Mouse (Mus musculus): Measurements from ENCODE around the gene Twnk. TPM values are rescaled to one million over a fixed set of nuclear protein-coding genes. Genes with fewer than 3 reads are reported as not detected.

Twnk gene
- total RNA-seq, 2 experiments from 2014 or later: 14.0 to 15.7 TPM

DNA sequence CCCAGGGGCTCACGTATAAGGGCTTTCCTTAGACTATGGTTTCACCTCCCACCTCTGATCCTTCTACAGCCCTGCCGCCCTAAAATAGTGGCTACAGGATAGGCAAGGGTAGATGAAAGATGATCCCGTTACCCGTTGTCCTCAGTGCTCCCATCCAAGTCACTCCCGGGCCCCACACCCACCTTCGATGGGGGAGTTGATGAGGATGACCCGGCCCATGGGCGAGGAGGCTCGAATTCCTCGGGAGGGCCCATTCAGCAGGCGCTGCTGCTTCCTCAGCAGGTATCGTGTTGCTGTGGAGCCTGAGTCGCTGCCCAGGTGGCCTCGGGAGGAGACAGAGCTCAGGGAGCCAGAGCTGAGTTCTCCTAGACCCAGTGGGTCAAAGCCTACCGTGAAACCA lies 39.8 kb downstream of the Twnk start:
- intact Hi-C loops (cut with DNase I): loop anchor here (5.0 kb wide), 1 partner anchor 113 kb away; the partner anchor contains the start of gene Slf2
- no peak for DNase-seq (ENCODE audit: low spot score in 2 of 2)

DNA sequence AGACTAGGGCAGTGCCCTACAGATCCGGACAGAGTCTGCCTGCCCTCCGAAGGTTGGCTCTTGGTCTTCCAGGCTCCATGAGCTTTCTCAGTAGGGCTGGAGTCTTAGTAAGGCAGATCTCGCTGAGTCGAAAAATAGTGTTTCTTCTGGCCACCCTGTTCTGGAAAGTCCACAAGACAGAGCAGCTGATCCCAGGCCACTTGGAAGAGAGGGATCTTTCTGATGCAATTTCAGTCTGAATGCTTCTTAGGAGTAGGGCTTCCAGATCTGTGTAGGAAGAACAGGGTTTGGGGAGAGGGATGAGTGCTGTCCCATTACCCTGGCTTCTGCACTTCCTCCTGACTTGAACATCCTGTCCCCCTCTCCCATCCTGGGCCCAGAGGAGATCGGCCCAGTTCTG lies 40.2 kb downstream of the Twnk start, which contains the start of gene Pdzd7:
TSS of gene Pdzd7 (minus strand) at position 67 of the 400 bp plus-strand sequence.
- intact Hi-C loops (cut with DNase I): loop anchor here (5.0 kb wide), 1 partner anchor 113 kb away; the partner anchor contains the start of gene Slf2
- DNase-seq (ENCODE audit: low spot score in 2 of 2): no peak

DNA sequence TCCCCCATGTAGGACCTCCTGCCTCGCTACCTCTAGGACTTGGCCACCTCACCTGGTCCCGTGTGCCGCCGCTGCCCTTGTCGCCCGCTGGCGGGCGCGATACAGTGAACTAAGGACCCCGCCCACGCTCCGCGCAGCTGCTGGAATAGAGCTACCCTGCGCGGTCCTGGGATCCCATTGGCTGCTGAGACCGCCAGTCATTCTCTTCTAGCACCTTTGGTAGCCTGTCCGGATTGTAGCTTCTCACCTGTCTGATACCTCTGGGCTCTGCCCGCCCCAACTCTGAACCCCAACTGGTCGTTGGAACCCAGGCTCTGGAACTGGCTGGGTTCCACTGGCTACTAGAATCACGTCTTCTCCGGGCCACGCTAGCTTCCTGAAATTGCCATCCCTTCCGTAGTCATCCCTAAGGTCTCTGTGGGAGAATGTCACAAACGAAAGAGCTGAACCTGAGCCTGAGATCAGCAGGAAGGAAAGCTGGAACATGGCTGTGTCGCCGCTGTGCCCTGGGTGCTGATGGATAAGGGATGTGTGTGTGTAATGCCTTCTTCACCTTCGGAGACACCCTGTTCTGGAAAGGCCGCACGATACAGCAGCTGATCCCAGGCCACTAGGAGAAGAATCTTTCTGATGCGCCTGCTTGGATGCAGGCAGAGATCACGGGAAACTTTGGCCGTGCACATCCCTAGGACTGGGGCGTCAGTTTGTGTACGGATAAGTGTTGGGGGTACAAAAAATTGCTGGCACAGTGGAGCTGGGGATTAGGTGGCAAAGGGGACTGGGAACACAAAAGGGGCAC lies 41.3 kb downstream of the Twnk start:
- intact Hi-C loops (cut with DNase I): loop anchor here (5.0 kb wide), 1 partner anchor 114 kb away; the partner anchor contains the start of gene Slf2
- peak; percentile 88 to 89 for DNase-seq (ENCODE audit: low spot score in 2 of 2)

DNA sequence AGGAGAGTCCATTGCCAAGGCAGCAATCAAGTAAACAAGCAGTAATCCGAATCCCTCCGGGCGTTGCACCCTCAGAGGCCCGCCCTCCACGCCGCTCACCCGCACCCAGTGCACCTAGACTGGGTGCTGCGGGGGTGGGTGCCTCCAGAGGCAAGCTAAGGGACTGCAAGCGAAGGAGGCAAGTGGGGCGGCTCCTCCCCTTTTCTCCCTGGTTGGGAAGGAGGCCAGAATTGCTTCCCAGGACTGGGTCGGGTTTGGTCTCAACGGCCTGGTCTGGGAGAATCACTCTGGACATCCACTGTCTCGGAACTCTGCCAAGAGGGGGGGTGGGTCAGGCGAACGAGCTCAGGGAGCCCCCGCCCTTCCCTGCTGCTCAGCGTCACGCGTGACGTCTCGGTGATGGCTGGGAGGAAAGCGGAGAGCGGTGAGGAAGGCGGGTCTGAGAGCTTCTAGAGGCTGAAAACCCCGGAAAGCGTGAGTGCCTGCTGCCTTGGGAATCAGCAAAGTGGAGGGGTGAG lies 42.0 kb downstream of the Twnk start, which contains the start of gene Sfxn3:
TSS of gene Sfxn3 (plus strand) at position 87 of the 518 bp plus-strand sequence.
- intact Hi-C loops (cut with DNase I): loop anchor here (5.0 kb wide), 1 partner anchor 115 kb away; the partner anchor contains the start of gene Slf2

DNA sequence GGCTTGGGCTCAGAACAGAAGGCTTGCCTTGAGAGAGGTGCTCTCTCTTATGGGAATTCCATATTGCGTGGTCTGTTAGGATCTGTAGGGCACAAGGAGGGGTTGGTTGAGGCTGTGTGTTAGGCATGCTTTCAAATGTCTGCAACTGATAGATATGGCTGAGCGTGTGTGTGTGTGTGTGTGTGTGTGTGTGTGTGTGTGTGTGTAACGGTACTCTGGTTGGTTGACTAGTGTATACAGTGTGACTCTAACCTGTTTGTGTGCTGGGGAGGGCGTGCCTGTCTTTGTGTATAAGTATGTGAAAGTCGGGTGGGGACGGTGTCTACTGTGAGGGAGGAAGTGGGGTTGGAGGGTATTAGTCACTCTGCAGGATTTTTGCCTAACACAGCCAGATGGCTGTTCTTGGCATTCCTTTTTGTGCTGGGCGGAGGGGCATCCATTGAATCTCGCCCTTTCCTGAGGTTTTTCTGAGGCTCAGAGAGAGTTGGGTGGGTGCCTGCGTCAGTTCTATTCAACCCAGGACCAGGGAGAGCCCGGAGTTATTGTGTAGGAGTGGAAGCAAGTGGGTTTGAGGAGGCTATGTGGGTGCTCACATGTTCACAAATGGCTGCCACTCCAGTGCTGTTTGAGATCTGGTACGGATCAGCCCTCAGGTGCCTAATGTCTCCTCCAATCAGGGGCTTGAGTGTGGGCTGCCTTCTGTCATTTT lies 42.6 kb downstream of the Twnk start:
- intact Hi-C loops (cut with DNase I): loop anchor here (1.0 to 5.0 kb wide), 2 partner anchors 31 to 116 kb away; partner anchors contain the start of gene Slf2
- DNase-seq (ENCODE audit: low spot score in 2 of 2): peak; percentile 76 to 98

More for the DNA sequence above, 42.0 kb downstream of the Twnk start, which contains the start of gene Sfxn3:
- DNase-seq (ENCODE audit: low spot score in 2 of 2): peak; percentile 92 to 96

DNA sequence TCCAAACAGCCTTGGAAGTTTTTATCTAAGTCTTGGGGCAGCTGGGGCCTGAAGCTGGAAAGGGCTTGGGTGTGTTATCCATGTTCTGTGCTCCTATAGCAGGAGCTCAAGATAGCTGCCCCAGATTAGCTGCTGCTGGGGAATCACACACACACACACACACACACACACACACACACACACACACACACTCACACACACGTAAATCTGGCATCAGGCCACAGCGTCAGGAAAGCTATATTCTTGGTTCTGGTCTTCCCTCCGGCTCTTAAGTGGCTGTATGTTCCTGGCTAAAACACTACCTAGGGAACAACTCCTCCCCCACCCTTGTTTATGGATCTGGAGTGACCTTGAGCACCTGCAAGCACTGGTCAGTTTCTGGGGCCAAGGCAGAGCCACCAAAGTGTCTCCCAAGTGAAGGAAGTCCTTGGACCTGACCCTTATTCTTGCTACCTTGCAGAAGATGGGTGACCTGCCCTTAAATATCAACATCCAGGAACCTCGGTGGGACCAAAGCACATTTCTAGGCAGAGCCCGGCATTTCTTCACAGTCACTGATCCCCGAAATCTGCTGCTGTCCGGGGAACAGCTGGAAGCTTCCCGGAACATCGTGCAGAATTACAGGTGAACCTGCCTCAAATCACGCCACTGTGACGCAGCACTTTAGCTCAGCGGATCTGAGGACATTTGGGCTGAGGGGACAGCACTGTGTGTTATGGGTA lies 43.3 kb downstream of the Twnk start:
- intact Hi-C loops (cut with DNase I): loop anchor here (1.0 to 5.0 kb wide), 2 partner anchors 32 to 117 kb away; partner anchors contain the start of gene Slf2
- no peak for DNase-seq (ENCODE audit: low spot score in 2 of 2)

DNA sequence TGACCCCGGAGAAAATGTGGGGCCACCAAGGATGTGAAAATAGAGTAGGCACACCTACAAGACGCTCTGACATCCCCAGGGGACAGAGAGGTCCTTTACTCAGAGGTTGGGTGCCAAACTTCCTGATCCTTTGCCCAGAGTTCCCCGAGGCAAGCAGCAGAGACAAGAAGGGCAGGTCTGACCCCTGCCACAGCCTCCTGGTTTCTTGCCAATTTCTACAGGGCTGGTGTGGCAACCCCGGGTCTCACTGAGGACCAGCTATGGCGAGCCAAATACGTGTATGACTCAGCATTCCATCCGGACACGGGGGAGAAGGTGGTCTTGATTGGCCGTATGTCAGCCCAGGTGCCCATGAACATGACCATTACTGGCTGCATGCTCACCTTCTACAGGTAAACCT lies 44.1 kb downstream of the Twnk start:
- intact Hi-C loops (cut with DNase I): loop anchor here (5.0 kb wide), 1 partner anchor 117 kb away; the partner anchor contains the start of gene Slf2

DNA sequence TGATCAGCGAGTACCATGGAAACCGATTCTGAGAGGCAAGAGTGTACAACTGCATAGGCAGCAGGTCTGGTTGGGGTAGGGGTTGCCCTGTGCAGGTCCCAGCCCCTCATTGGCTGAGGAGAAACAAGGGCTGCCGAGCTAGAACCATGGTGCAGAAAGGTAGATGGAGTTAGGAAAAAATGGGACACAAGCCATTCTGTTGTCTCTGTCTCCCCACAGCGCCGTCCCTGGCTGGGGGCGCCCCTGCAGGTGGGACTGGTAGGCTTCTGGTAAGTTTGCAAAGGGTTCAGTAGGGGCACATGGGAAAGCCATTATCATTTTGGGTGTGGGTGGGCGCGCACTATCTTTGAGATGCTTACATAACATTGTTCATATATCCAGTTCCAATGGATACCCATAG lies 48.0 kb downstream of the Twnk start:
- no peak for DNase-seq (ENCODE audit: low spot score in 2 of 2)
- intact Hi-C loops (cut with DNase I): no loop called here

More for the DNA sequence above, 44.1 kb downstream of the Twnk start:
- no peak for DNase-seq (ENCODE audit: low spot score in 2 of 2)

DNA sequence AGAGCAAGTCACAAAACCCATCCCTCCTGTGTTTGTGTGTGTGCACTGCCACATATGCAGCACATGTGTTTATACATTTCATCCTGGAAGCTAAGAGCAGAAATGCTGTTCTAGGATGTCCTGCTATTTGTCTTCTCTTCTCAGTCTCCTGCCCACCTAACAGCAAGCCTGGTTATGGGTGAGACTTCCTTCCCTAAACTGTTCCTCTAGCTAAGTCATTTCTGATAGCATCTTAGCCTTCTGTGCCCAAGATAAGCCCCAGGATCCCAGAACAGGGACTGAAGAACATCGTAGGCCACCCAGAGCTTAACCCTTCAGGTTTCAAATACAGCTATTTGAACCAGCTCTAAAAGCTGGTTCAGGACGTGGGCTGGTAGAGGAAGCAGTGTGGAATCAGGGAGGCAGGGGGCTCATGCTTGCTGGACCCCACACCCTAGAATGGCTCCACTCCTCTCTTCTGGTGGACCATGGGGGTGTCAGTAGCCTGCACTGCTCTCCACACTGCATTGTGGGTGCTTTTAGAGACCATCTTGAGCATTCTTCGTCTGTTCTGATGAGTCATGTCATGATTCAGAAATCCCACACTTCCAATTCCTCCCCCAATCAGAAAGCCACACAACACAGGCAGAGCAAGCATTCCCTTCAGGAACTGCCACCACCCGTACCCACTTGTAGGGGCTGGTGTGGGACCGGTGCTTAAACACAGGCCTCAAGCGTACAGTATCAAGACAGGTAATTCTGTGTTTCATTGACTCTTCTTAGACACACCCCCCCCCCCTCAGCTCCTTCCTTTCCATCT lies 49.6 kb downstream of the Twnk start:
- peak in 1 of 2 experiments; percentile 86 for DNase-seq (ENCODE audit: low spot score in 2 of 2)
- intact Hi-C loops (cut with DNase I): no loop called here

DNA sequence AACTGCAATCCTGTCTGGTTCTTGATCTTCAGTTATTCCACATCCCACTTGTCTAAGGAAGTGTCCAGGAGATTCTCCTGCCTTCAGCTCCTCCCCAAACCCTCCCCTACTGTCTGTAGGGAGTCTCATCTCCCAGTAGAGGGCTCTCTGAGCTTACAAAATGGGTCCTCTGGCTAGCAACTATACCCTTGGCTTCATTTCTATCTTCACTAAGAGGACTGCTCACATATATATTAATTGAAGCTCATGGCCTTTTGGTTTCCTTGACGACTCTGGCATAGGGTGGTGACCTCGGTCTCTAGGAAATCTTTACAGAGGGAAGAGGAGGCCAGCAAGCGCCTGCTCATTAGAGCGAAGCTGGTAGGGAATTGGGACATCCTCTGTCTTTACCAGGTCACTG lies 50.9 kb downstream of the Twnk start:
- peak in 1 of 2 experiments; percentile 81 for DNase-seq (ENCODE audit: low spot score in 2 of 2)
- intact Hi-C loops (cut with DNase I): no loop called here

DNA sequence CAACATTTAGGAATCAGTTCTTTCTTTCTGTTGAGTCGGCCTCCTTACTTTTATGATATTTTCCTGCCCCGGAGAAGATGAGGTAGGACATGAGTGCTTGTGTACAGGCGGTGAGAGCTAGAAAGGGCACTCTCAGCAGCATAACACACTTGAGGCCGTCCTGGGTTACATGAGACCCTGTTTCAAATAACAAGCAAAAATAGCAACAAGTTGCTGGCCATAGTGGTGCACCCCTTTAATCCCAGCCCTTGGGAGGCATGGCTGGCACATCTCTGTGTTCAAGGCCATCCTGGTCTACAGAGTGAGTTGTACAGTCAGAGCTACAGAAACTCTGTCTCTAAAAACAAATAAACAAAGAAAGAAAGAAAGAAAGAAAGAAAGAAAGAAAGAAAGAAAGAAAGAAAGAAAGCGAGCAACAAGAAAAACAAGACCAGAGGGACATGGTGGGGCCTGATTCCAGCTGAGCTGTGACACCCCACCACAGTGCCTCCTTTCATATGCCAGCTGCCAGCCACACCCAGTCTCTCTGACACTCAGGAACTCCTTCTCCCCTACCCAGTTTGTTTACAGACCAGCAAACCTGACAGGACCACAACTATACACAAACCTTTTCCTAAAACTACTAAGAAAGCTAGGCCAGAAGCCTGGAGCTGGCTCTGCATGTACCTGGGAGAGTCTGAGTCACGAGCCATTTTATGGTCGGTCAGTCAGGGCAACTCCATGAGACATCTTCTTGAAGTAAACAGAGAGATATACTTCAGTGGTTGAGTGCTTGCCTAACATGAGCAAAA lies 51.6 kb downstream of the Twnk start:
- DNase-seq (ENCODE audit: low spot score in 2 of 2): no peak

DNA sequence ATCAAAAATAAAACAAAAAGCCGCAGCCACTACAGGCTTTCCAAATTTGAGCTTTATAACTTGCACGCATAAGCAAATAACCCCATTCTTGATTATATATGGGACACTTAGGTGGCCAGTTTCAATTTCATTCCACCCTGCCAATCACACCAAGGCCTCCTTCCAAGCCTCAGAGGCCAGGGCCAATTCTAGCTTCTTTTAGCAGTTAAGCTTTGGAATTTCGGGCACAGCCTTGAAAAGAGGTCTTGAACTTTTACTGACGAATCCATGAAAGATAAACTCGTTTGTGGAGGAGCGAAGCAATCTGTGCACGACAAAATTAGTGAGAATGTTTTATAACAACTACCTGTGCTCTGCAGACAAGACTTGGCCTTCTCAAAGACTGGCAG lies 52.3 kb downstream of the Twnk start:
- intact Hi-C loops (cut with DNase I): loop anchor here (1.0 kb wide), 1 partner anchor 17 kb away; no protein-coding TSS in a partner anchor

More for the DNA sequence above, 51.6 kb downstream of the Twnk start:
- intact Hi-C loops (cut with DNase I): no loop called here

DNA sequence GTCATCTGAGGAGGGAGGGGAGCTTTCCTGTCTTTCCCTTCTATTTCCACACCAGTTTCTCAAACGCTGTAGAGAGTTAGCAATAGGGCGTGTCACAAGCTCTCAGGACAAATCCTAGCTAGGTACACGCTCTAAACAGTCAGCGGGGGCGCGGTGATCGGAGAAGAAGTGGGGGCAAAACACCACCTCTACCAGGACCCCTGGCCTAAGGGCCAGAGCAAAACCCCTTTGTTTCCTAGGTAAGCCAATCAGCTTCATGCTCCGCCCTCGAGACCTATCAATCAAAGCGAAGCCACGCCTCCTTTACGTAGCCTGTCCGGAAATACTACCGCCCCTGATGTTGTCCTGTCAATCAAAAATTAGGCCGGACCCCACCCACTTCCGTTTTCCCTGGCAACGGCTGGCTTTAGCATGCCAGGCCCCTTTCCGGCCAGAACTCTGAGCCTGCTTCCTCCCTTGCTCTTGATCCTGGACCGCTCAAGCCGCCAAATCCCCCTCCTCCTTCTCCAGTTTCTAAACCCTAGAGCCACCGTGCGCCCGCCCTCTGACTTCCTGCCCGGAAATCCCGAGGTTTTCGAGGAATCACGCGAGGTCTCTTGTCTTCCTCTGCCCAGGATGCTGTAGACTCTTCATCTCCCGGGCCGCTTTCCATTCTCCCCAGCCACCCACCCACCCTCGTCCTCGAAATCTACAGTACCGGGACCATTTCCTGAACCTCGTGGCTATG lies 52.8 kb downstream of the Twnk start:
- intact Hi-C loops (cut with DNase I): loop anchor here (1.0 kb wide), 1 partner anchor 16 kb away; no protein-coding TSS in a partner anchor
- peak; percentile 92 to 96 for DNase-seq (ENCODE audit: low spot score in 2 of 2)

More for the DNA sequence above, 52.3 kb downstream of the Twnk start:
- no peak for DNase-seq (ENCODE audit: low spot score in 2 of 2)

DNA sequence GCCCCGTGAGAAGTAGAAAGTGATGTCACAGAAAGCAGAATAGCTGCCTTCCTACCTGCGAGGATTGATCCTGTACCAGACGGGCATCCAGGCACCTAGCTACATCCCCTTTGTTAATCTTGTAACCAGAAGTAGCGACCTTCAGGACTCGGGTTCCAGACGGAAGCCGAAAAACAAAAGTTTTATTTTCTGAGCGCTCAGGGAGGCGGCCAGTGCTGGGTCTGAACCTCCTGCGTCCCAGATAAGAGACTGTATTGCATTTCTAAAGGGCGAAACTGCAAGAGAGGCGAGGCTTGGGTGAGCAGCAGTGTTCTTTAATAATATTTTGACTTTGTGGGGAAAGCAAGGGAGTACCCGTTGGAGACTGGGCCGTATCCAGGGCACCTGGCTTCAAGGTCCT lies 53.4 kb downstream of the Twnk start:
- no peak for DNase-seq (ENCODE audit: low spot score in 2 of 2)
- intact Hi-C loops (cut with DNase I): loop anchor here (1.0 kb wide), 1 partner anchor 15 kb away; no protein-coding TSS in a partner anchor
